Mouse (Mus musculus) cerebellum, postnatal 10 days (tissue): ENCODE data around the gene Asgr2.
A peak's percentile ranks its signal among the peaks of the same experiment; 100 is the strongest.
"Not testable (repeated sequence)": the region's sequence is repeated elsewhere in the genome, so short reads cannot be mapped to it uniquely, and the experiment has no call there.

ENCODE experiments used
- DNase-seq, 2 experiments: peaks; one replicate each; pipeline ENCODE4 v3.0.0; 2021; ENCODE audit warnings: mixed read lengths in 2 of 2

Gene Asgr2

GRCm38 (mm10) chr11:70091986-70092783 is at the start of gene Asgr2:
Asgr2 (plus strand) TSS chr11:70092644.
- peak in 1 of 2 experiments; percentile 12 for DNase-seq

GRCm38 (mm10) chr11:70043665-70044064 is 48.8 kb upstream of the Asgr2 start:
- DNase-seq = no peak

- DNase-seq = no peak
Observed at GRCm38 (mm10) chr11:70045435-70045834, 47.0 kb upstream of the Asgr2 start.

DNA sequence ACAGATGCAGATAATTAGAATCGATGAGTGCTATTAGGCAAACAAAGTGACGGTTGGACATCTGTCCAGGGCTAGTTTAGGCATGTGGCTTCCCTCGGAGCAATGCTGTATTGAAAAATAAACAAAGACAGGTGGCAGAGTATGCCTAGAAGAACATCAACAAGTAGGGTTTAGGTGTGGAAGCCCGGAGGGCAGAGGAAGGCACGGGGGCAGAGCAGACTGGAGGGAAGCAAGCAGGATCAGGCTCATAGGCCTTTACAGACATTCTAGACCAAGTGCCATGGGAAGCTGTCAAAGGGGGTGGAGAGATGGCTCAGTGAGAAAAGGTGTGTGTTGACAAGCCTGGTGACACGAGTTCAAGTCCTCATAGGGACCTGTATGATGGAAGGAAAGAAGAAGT is 43.1 kb upstream of the Asgr2 start:
- no peak for DNase-seq

DNA sequence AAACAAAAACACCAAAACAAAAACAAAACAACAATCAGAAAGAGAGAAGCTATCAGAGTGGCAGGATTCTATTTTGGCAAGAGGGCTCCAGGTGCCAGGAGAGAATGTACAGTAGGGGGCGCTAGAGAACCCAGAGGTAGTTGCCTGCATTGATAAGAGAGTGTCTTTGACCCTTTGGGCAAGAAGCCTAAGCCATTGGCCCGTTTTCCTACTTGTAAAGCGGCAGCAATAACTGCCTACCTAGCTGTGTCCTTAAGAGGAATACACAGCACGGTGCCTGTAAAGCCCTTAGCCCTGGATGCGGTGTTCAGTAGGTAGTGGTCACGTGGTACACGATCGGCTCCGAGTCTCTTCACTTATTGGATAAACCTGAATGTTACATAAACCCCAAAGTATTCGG is 42.6 kb upstream of the Asgr2 start:
- peak in 1 of 2 experiments; percentile 57 for DNase-seq

DNA sequence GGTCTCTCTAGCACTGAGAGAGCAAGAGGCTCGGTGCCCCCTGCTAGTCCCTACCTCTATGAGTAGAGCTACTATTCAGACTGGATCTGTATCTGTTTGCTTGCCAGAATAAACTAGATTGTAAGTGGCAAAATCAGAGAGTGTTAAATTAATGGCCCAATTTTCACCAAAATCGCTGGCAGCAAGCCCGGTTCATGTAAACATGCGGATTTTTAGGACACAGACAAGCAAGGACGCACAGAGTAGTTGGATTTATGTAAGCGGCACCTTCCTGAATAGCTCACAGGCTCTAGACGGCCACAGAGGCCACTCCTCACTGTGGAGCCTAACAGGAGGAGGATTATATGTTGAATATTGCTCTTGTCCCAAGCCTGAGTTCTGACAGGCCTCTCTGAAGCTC is 39.3 kb upstream of the Asgr2 start:
- no peak for DNase-seq

DNA sequence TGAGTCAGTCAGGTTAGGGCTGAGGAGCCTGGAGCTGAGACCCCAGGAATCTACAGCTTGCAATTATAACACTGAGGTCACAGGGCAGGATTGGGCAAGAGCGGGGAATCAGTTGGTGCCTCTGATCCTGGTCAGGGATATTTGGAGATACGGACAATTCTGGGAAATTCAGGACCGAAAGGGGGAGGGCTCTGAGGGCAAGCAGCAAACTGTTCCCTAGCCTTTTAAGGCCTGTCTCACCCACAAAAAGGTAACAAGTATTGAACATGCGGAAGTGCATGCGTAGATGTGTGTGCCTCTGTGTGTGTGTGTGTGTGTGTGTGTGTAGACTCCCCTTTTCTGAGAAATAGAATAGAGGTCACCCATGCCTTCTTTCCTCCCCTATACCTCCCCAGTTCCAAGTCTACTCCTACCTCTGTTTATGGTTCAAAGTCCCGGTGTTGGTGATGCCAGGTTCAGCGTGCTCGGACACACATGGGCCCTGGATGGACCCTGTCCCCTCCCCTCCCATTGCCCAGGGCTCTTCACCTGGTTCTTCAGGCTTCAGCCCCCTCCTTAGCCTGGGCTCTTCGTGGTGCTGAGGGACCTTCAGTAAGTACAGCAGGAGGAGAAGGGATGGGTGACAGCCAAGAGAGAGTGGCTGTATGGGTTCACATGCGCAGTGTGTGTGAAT is 38.4 kb upstream of the Asgr2 start, which contains the start of gene Asgr1:
Asgr1 (plus strand) TSS at position 188 of the 673 bp plus-strand sequence.
- no peak for DNase-seq

GRCm38 (mm10) chr11:70055618-70056214 is 36.7 kb upstream of the Asgr2 start:
- peak; percentile 88 to 91 for DNase-seq

DNA sequence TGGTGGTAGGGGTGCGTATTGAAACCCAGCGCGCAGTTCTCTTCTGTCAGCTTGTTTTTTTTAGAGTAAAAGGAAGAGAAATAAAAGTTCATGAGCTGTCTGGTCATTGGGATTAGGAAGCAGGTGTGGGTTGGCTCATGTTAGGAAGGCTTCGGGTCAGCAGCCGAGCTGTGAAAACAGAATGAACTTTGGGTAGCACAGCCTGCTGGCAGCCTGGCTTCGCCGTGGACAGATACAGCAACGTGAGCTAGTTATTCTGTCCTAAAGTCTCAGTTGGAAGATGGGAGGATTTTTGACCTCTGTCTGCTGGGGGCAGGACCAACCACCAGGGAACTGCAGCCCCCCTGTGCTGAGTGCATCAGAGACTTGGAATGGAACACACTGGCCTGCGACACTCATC is 34.6 kb upstream of the Asgr2 start:
- no peak for DNase-seq

GRCm38 (mm10) chr11:70059930-70060329 is 32.5 kb upstream of the Asgr2 start:
- DNase-seq = no peak

GRCm38 (mm10) chr11:70063053-70063452 is 29.4 kb upstream of the Asgr2 start:
- no peak for DNase-seq

GRCm38 (mm10) chr11:70066701-70067100 is 25.7 kb upstream of the Asgr2 start:
- no peak for DNase-seq

DNA sequence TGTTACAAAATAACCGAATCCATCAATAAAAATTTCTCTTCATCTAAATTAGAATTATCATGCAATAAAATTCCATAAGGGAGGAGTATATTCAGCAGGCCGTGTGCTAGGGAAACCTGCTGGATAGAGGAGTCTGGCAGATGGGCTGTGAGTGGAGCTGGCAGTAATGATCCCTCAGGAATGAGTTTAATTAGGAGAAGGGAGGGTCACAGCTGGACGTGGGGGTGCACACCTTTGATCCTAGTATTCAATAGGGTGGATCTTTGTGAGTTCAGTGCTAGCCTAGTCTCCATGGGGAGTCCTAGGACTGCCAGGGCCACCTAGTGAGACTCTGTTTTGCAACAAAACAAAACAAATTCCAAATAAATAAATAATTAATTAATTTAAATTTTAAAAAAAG is 24.2 kb upstream of the Asgr2 start:
- DNase-seq = peak in 1 of 2 experiments; percentile 40

GRCm38 (mm10) chr11:70070057-70070456 is 22.4 kb upstream of the Asgr2 start:
- no peak for DNase-seq

DNA sequence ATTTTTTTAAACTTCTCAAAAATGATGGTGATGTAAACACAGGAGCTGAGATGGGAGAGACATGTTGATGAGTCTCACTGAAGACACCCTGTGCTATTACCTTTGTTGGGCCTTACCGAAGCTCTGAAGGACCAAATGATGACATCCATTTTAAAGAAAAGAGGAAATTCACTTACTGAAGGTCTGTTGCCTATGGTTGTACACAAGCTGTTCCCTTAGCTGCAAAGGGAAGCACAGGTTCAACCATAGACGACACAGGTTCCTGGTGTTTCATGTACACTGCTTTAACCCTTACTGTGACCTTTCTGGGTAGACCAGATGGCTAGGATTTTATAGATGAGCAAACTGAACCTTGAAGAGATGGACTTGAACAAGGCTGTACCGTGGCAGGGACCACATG is 21.8 kb upstream of the Asgr2 start:
- DNase-seq = not testable (repeated sequence)

GRCm38 (mm10) chr11:70074379-70075071 is 17.9 kb upstream of the Asgr2 start:
- DNase-seq = peak; percentile 91 to 93

- no peak for DNase-seq
Observed at GRCm38 (mm10) chr11:70075581-70075980, 16.9 kb upstream of the Asgr2 start.

DNA sequence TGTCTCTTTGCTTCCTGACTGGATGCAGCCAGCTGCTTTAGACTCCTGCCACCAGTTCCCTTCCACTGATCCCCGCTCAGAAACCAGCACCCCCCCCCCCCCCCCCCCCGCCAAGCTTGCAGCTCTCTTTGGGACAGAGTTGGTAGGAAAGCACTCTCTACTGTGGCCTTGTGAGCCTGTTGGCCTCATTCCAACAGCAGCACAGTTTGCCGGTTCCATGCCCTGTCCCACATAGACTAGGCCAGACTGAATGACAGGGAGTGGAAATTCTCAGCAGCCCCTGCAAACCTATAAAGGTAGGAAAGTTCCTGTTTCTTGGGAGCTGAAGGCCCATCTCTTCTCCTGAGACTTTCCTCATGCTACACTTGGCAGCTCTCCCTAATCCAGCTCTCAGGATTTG is 15.0 kb upstream of the Asgr2 start:
- no peak for DNase-seq

DNA sequence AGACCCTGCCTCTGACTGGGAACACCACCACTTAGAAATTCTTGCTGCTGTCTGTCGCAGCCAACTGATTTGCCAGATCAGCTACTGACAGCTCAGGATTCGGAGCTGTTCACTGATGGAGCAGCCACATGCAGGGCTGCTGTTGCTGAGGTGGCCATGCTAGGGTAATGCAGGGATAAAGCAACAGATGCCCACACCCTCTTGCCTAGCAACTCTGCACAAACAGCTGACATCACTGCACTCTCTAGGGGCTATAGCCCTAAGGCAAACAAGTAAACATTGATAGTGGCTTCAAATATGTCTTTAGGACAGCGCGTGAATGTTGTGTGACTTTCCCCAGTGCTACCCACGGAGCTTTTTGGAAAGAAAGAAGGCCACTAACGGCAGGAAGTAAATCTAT is 13.3 kb upstream of the Asgr2 start:
- DNase-seq = no peak

- peak; percentile 51 to 61 for DNase-seq
Observed at GRCm38 (mm10) chr11:70079928-70080327, 12.5 kb upstream of the Asgr2 start.

DNA sequence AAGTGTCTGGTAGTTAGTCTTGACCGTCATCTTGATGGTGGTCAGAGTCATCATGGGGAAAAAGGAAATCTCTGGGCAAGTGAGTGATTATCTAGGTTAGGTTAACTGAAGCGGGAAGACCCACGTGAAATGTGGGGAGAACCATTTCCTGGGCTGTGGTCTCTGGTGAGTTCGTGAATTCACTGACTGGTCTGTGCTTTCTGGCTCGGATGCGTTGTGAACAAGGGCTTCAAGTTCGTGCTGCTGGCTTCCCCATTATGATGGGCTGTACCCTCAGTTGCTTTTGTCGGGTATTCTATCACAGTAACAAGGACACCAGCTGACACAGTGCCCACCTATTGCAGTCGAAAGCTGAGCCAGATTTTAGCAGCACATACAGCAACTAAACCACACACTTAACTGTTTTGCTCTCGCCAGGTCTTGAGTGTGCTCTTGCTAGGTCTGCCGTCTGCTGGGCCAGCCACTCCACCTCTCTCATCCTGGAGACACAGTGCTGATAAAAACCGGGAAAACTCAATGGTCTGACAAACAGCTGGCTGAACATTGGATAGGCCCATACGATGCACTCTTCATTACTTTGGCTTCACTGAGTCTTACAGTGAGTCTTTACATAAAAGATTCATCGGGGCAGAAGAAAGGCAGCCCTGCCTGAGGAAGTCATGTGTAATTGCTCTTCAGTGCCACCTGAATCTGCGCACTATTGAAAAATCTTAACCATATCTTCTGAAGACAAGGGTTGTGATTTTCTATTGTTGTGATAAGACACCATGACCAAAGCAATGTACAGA is 11.4 kb upstream of the Asgr2 start:
- no peak for DNase-seq

GRCm38 (mm10) chr11:70084563-70084962 is 7.9 kb upstream of the Asgr2 start:
- DNase-seq = no peak
